Mouse (Mus musculus) thymus, postnatal 4 days (tissue): Measurements from ENCODE around the gene Kbtbd3.

Experiments
- DNase-seq: peaks from one replicate; pipeline ENCODE4 v3.0.0; 2021

Gene Kbtbd3

GRCm38 (mm10) chr9:4309351-4310085 lies at the start of gene Kbtbd3, which contains the start of gene Aasdhppt:
TSS of gene Kbtbd3 (plus strand) at chr9:4309833.
TSS of gene Aasdhppt (minus strand) at chr9:4309471.
- DNase-seq = peak; percentile 98

DNA sequence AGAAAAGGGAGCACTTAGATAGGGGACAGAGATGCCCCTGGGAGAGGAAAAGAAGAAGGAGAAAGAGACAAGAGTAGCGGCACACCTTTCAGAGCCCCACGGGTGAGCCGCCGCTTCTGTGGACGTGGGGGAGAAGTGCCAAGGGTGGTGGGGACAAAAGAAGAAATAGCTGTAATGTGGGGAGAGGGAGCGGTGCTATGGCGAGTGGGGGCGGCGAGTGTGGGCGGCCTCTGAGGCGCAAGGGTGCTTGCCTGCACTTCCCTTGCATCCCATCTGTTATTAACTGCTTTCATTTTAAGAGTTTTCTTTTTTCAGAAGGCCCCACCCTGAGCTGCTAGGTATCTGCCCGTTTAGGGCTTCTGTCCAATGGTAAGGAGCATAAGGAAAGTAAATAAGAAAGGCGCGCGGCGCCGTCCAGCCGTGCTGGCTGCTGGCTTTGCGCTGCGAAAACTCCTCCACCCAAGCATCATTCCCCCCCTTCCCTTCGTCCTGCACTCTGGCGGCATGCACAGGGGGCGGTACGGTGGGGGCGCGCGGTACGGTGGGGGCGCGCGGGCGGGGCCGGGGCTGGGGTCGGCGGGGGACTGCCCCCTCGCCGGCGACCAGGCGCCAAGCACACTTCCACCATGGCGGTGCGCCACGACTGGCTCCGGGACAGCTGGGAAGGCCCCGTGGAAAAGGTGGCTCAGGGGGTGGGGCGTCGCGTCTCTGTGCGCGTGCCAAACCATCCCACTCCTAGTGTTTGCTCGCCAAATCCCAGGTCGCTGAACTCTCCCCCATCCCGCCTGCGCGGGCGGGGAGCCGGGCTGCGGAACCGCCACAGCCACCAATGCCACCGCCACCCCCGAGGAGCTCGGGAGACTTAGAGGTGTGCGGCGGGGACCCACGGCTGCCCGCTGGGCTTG lies 49.5 kb upstream of the Kbtbd3 start:
- peak; percentile 81 for DNase-seq

GRCm38 (mm10) chr9:4260746-4261090 lies 48.9 kb upstream of the Kbtbd3 start:
- no peak for DNase-seq

DNA sequence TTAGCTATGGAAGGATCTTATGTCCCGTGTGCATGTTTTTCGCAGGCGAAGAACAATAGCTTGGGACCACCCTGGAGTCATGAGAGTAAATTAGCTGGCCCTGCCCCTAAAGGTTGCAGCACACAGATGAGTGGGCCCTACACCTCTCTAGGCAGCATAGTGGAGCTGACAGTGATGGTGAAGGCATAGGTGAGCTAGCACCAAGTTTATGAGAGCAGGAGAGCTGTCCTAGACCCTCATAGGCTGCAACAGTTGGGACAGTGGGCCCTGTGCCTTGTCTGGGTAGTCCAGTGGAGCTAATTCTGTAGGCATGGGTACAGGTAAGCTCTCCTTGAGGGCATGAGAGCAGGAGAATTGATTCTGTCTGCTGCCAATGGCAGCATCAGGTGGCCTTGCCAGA lies 42.8 kb upstream of the Kbtbd3 start:
- DNase-seq = no peak

DNA sequence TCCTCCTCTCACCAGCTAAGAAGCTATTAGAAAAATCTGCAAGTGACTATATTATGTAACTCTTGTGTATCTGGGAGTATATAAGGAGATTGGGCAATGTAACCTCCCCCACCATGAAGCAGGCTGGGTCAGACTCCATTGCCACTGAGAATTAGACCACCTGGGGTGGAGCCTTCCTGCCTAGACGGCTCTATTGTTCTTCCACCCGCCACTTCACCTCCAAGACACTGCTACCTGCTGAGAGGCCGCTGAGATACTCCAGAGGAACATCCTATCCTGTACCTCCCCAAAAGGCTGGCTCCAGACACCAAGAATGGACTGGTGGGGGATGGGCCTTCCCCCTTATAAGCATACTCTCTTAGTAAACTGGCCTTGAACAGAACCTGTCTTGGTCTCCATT lies 25.8 kb upstream of the Kbtbd3 start:
- DNase-seq = no peak

- no peak for DNase-seq
Measured at GRCm38 (mm10) chr9:4300466-4300865, 9.2 kb upstream of the Kbtbd3 start.

- DNase-seq = no peak
Measured at GRCm38 (mm10) chr9:4304867-4305266, 4.8 kb upstream of the Kbtbd3 start.

GRCm38 (mm10) chr9:4308628-4309350 lies 844 bp upstream of the Kbtbd3 start:
- DNase-seq = no peak

- no peak for DNase-seq
Measured at GRCm38 (mm10) chr9:4310706-4311105, 1.1 kb downstream of the Kbtbd3 start.

DNA sequence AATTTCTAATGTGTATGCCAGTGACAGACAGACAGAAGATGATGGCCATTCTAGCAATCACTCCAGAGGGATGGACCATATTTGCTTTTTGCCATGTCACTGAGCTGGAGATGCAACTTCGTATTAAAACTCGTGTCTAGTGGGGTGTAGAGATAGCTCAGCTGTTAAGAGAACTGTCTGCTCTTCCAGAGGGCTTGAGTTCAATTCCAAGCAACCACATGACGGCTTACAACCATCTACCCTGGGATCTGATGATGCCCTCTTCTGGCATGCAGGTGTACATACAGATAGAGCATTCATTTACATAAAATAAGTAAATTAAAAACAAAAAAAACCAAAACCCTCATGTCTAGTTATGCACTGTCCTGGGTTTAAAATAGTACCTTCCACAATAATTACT lies 1.5 kb downstream of the Kbtbd3 start:
- no peak for DNase-seq

GRCm38 (mm10) chr9:4313946-4314345 lies 4.3 kb downstream of the Kbtbd3 start:
- DNase-seq = no peak

GRCm38 (mm10) chr9:4315746-4316145 lies 6.1 kb downstream of the Kbtbd3 start:
- DNase-seq = no peak

DNA sequence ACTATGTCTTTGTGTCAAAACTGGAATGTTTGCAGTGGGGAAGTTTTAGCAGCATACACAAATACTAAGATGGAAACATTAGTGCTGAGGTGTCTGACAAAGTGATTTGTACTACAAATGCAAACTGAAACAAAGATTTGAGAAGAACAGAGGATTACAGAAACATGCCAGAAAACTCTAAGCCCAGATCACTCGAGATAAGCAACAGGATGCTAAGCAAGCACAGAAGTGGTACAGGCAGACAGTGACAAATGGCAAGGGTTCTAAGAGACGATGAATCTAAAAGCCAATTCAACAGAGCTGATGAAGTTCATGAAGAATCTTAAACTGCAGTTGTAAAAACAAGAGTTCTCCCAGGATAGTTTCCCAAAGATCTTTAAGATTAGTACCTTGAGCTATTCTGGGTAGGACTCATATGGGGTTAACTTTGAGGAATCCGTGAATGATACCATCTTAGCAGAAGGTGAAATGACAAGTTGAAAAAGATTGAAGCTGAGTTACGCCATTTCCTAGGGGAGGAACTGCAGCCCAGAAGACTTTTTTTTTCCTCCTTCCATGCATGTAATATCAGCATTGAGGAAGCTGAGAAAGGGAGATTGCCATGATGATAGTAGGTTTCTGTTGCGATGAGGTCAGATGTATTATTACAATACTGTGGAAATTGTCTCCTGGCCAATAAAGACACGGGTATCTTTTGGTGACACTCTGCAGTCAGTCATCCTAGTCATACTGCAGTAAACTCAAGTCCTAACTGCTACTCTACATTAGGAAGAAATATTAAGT lies 9.5 kb downstream of the Kbtbd3 start:
- no peak for DNase-seq

DNA sequence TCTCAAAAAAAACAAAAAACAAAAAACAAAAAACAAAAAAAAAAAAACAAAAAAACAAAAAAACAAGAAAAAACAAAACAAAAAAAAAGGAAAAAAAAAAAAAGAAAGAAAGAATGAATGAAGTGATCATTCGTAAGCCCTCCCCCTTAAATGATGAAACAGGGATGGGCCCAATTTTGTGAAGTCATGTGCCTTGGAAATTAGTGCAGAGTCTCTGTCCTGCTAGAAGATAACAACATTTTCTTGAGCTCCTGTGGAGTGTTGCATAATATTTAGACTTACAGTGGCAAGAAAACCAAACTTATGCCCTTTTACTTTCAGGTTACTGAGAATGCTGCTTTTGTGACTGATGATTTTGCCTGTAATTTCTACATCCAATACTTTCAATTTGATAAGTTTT lies 43.5 kb downstream of the Kbtbd3 start:
- DNase-seq = no peak

- peak; percentile 89 for DNase-seq
Measured at GRCm38 (mm10) chr9:4375828-4376639, 66.4 kb downstream of the Kbtbd3 start, which contains the start of gene Msantd4. TSS of gene Msantd4 (plus strand) at chr9:4376562.

DNA sequence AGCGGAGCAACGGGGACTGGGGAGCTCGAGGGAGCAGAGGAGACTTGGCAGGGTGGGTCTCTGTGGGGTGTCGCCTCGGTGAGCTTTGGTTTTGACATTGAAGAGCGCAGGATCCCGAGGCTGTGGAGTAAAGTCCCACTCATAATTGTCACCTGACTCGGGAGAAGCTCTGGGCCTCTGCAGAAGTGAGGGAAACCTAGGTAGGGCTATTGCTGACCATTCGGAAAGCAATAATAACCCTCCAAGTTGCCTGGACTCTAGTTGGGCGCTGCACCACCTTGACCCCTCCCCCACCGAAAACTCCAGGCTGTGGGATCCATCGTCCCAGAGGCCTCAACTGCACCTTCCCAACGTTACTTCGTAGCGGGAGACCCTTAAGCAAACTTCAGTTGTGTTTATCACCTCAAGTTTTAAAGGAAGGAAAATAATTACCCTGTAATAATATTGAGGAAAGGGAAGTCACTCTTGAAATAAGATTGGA lies 67.0 kb downstream of the Kbtbd3 start:
- DNase-seq = no peak
